Mouse (Mus musculus): ENCODE results near the gene Ak4.

- no peak for TF ChIP-seq CTCF (IDR thresholded peaks at IDR 0.05; ENCODE audit: extremely low read depth, insufficient read depth, insufficient read length, insufficient replicate concordance)
- no peak for TF ChIP-seq POLR2A (IDR thresholded peaks at IDR 0.05; ENCODE audit: low read depth, low read length)
Observed at GRCm38 (mm10) chr4:101436761-101437512, 17.9 kb downstream of the Ak4 start.

Data from spleen, adult 2 months (tissue).